Mouse (Mus musculus): Measurements from ENCODE around the gene D430042O09Rik.
"Not testable (repeated sequence)": the region's sequence is repeated elsewhere in the genome, so short reads cannot be mapped to it uniquely, and the experiment has no call there.

Gene D430042O09Rik

GRCm38 (mm10) chr7:125707593-125708022 lies at the start of gene D430042O09Rik, which contains the start of gene Gtf3c1:
Gene D430042O09Rik (plus strand): TSS chr7:125707888.
Gene Gtf3c1 (minus strand): TSS chr7:125707780.
- peak; percentile 100 for DNase-seq (ENCODE audit: low spot score)

- no peak for DNase-seq (ENCODE audit: low spot score)
Observed at GRCm38 (mm10) chr7:125663654-125664053, 44.0 kb upstream of the D430042O09Rik start.

- no peak for DNase-seq (ENCODE audit: low spot score)
Observed at GRCm38 (mm10) chr7:125670865-125671264, 36.8 kb upstream of the D430042O09Rik start.

GRCm38 (mm10) chr7:125671396-125671795 lies 36.3 kb upstream of the D430042O09Rik start:
- no peak for DNase-seq (ENCODE audit: low spot score)

GRCm38 (mm10) chr7:125674916-125675315 lies 32.8 kb upstream of the D430042O09Rik start:
- DNase-seq (ENCODE audit: low spot score), result peak; percentile 43

- DNase-seq (ENCODE audit: low spot score), result no peak
Observed at GRCm38 (mm10) chr7:125678756-125679155, 28.9 kb upstream of the D430042O09Rik start.

GRCm38 (mm10) chr7:125679936-125680335 lies 27.8 kb upstream of the D430042O09Rik start:
- no peak for DNase-seq (ENCODE audit: low spot score)

- DNase-seq (ENCODE audit: low spot score), result no peak
Observed at GRCm38 (mm10) chr7:125690516-125690915, 17.2 kb upstream of the D430042O09Rik start.

GRCm38 (mm10) chr7:125694056-125694455 lies 13.6 kb upstream of the D430042O09Rik start:
- no peak for DNase-seq (ENCODE audit: low spot score)

GRCm38 (mm10) chr7:125702791-125703190 lies 4.9 kb upstream of the D430042O09Rik start:
- no peak for DNase-seq (ENCODE audit: low spot score)

GRCm38 (mm10) chr7:125707186-125707585 lies 502 bp upstream of the D430042O09Rik start:
- peak; percentile 60 for DNase-seq (ENCODE audit: low spot score)

GRCm38 (mm10) chr7:125708100-125708499 lies 412 bp downstream of the D430042O09Rik start:
- DNase-seq (ENCODE audit: low spot score), result no peak

GRCm38 (mm10) chr7:125713542-125714055 lies 5.9 kb downstream of the D430042O09Rik start:
- DNase-seq (ENCODE audit: low spot score), result not testable (repeated sequence)

- DNase-seq (ENCODE audit: low spot score), result no peak
Observed at GRCm38 (mm10) chr7:125714803-125715202, 7.1 kb downstream of the D430042O09Rik start.

- DNase-seq (ENCODE audit: low spot score), result peak; percentile 14
Observed at GRCm38 (mm10) chr7:125716724-125717123, 9.0 kb downstream of the D430042O09Rik start.

- no peak for DNase-seq (ENCODE audit: low spot score)
Observed at GRCm38 (mm10) chr7:125717612-125718011, 9.9 kb downstream of the D430042O09Rik start.

- DNase-seq (ENCODE audit: low spot score), result no peak
Observed at GRCm38 (mm10) chr7:125720370-125720769, 12.7 kb downstream of the D430042O09Rik start.

GRCm38 (mm10) chr7:125721033-125721432 lies 13.3 kb downstream of the D430042O09Rik start:
- no peak for DNase-seq (ENCODE audit: low spot score)

GRCm38 (mm10) chr7:125722127-125722526 lies 14.4 kb downstream of the D430042O09Rik start:
- no peak for DNase-seq (ENCODE audit: low spot score)

GRCm38 (mm10) chr7:125723189-125723972 lies 15.7 kb downstream of the D430042O09Rik start:
- DNase-seq (ENCODE audit: low spot score), result no peak

- DNase-seq (ENCODE audit: low spot score), result no peak
Observed at GRCm38 (mm10) chr7:125731679-125732078, 24.0 kb downstream of the D430042O09Rik start.

- no peak for DNase-seq (ENCODE audit: low spot score)
Observed at GRCm38 (mm10) chr7:125733791-125734190, 26.1 kb downstream of the D430042O09Rik start.

- no peak for DNase-seq (ENCODE audit: low spot score)
Observed at GRCm38 (mm10) chr7:125736366-125737015, 28.8 kb downstream of the D430042O09Rik start.
